Mouse (Mus musculus) limb, embryonic 15.5 days (tissue): ENCODE measurements at regions not wholly inside any gene's neighbourhood (a gene's known extent, or its start where the extent isn't known, plus 50 kb on each side); places are given as distances from the start of the nearest gene placed in this dataset.
"Not testable (repeated sequence)": the region's sequence is repeated elsewhere in the genome, so short reads cannot be mapped to it uniquely, and the experiment has no call there.

ENCODE experiments used
- ATAC-seq: fragments of 200-750 bp; cut with Nextera tagmentation; 2 replicates; pipeline ENCODE4 v1.8.0; 2017; ENCODE audit warnings: low read depth, moderate TSS enrichment; ENCODE audit not compliant: insufficient number of reproducible peaks, low FRiP score, low TSS enrichment
- H3K27ac ChIP-seq: fragments of 300-500 bp; sonication (generic); 2 replicates; pipeline ENCODE4 v1.5.1; 2015; ENCODE audit warnings: moderate library complexity, mild to moderate bottlenecking, inconsistent platforms
- H3K27me3 ChIP-seq: fragments of 300-500 bp; sonication (generic); 2 replicates; pipeline ENCODE4 v1.6.1; 2015; ENCODE audit warnings: inconsistent platforms
- H3K36me3 ChIP-seq: fragments of 300-500 bp; sonication (generic); 2 replicates; pipeline ENCODE4 v1.6.1; 2015; ENCODE audit warnings: inconsistent platforms
- H3K4me1 ChIP-seq: fragments of 300-500 bp; sonication (generic); 2 replicates; pipeline ENCODE4 v1.6.1; 2015; ENCODE audit warnings: inconsistent platforms
- H3K4me2 ChIP-seq: fragments of 300-500 bp; sonication (generic); 2 replicates; pipeline ENCODE4 v1.6.1; 2015; ENCODE audit warnings: mild to moderate bottlenecking, inconsistent platforms
- H3K4me3 ChIP-seq: fragments of 300-500 bp; sonication (generic); 2 replicates; pipeline ENCODE4 v1.5.1; 2015; ENCODE audit warnings: mild to moderate bottlenecking, inconsistent platforms
- H3K9ac ChIP-seq: fragments of 300-500 bp; sonication (generic); 2 replicates; pipeline ENCODE4 v1.6.1; 2015; ENCODE audit warnings: inconsistent platforms
- H3K9me3 ChIP-seq: fragments of 300-500 bp; sonication (generic); 2 replicates; pipeline ENCODE4 v1.6.1; 2016; ENCODE audit warnings: inconsistent platforms
- WGBS: fragments of 180-500 bp; shearing (Covaris S2); methylation state at CpG from one replicate; pipeline ENCODE4 v1.1.7; 2015; 5-methylcytosine and 5-hydroxymethylcytosine counted together

GRCm38 (mm10) chr3:65608385-65608784, 57.6 kb upstream of the Lekr1 start:
- no peak overlapping the region for H3K9ac ChIP-seq
- no peak overlapping the region for H3K27ac ChIP-seq
- H3K4me1 ChIP-seq: peaks cover 10% of the 10 kb centered on the region; the same call in 1 of the 2 replicates
- ATAC-seq: no peak
- H3K4me2 ChIP-seq: no peak overlapping the region
- no peaks in the 10 kb centered on the region for H3K36me3 ChIP-seq
- H3K4me3 ChIP-seq: no peak overlapping the region
- H3K27me3 ChIP-seq: no peaks in the 10 kb centered on the region
- 55% methylated on average over 5 of the region's 5 CpGs for WGBS
- H3K9me3 ChIP-seq: no peaks in the 10 kb centered on the region

- Histone ChIP-seq H3K27me3 (no peaks in the 10 kb centered on the region), H3K4me1 (peaks cover 10% of the 10 kb centered on the region; the same call in 1 of the 2 replicates), H3K9me3 (no peaks in the 10 kb centered on the region), H3K4me2 (no peak overlapping the region), H3K9ac (no peak overlapping the region), H3K36me3 (no peaks in the 10 kb centered on the region), H3K4me3 (no peak overlapping the region), H3K27ac (no peak overlapping the region)
- WGBS: 80% methylated on average over 3 of the region's 3 CpGs
- no peak for ATAC-seq
Observed at GRCm38 (mm10) chr3:65611712-65612111, 54.3 kb upstream of the Lekr1 start.

- Histone ChIP-seq H3K9ac (no peak overlapping the region), H3K27ac (peak overlapping the region; percentile 63), H3K9me3 (no peaks in the 10 kb centered on the region), H3K27me3 (no peaks in the 10 kb centered on the region), H3K4me1 (peaks cover 10% of the 10 kb centered on the region; the same call in 1 of the 2 replicates), H3K4me2 (no peak overlapping the region), H3K4me3 (no peak overlapping the region), H3K36me3 (no peaks in the 10 kb centered on the region)
- WGBS: 48% methylated on average over 6 of the region's 6 CpGs
- ATAC-seq: 0 out of 2 replicates have a peak, but pooled peaks have one; percentile 30
Observed at GRCm38 (mm10) chr3:65612387-65612786, 53.6 kb upstream of the Lekr1 start.

- no peaks in the 10 kb centered on the region for H3K36me3 ChIP-seq
- WGBS: 74% methylated on average over 6 of the region's 6 CpGs
- H3K9ac ChIP-seq: no peak overlapping the region
- H3K4me2 ChIP-seq: no peak overlapping the region
- no peak overlapping the region for H3K4me3 ChIP-seq
- no peak for ATAC-seq
- no peaks in the 10 kb centered on the region for H3K27me3 ChIP-seq
- H3K9me3 ChIP-seq: no peaks in the 10 kb centered on the region
- H3K27ac ChIP-seq: peak overlapping the region; percentile 63
- peaks cover 10% of the 10 kb centered on the region; the same call in 1 of the 2 replicates for H3K4me1 ChIP-seq
Observed at GRCm38 (mm10) chr3:65612968-65613367, 53.1 kb upstream of the Lekr1 start.

GRCm38 (mm10) chr3:65614901-65615300, 51.1 kb upstream of the Lekr1 start:
- 86% methylated on average over 8 of the region's 8 CpGs for WGBS
- H3K27me3 ChIP-seq, H3K4me2 ChIP-seq, H3K36me3 ChIP-seq, H3K9me3 ChIP-seq, H3K4me1 ChIP-seq, ATAC-seq, H3K9ac ChIP-seq, H3K27ac ChIP-seq, H3K4me3 ChIP-seq: not testable (repeated sequence)
